Mouse (Mus musculus): Measurements from ENCODE around the gene Ulbp1. TPM values are rescaled to one million over a fixed set of nuclear protein-coding genes. Genes with fewer than 3 reads are reported as not detected.

Gene Ulbp1
- polyA plus RNA-seq (2012; rRNA removed; ENCODE audit: low replicate concordance): 1.5 and 1.8 TPM in 2 replicates

GRCm38 (mm10) chr10:7473197-7473889 lies at the start of gene Ulbp1:
TSS of gene Ulbp1 (minus strand) at chr10:7473638.

Other genes with a start within 250 kb of the Ulbp1 start
- 5.3 and 7.9 TPM in 2 replicates for gene Lrp11, start 116.2 kb upstream of the Ulbp1 start, polyA plus RNA-seq (2012; rRNA removed; ENCODE audit: low replicate concordance)
- gene Nup43, start 193.9 kb upstream of the Ulbp1 start, polyA plus RNA-seq (2012; rRNA removed; ENCODE audit: low replicate concordance): 5.9 and 13.0 TPM in 2 replicates
- gene Pcmt1, start 207.5 kb upstream of the Ulbp1 start, polyA plus RNA-seq (2012; rRNA removed; ENCODE audit: low replicate concordance): 24.3 and 33.7 TPM in 2 replicates
- 13.6 and 20.7 TPM in 2 replicates for gene Lats1, start 207.6 kb upstream of the Ulbp1 start, polyA plus RNA-seq (2012; rRNA removed; ENCODE audit: low replicate concordance)

Measured in subcutaneous adipose tissue, adult 2 months (tissue).